Mouse (Mus musculus) ES-Bruce4 (cell line): ENCODE measurements around the gene Zc3h12d.

Experiments
- CTCF ChIP-seq: IDR thresholded peaks from one replicate; pipeline ENCODE4 v1.8.1; 2011; ENCODE audit warnings: low read depth, low read length
- EP300 ChIP-seq: IDR thresholded peaks from 2 replicates; pipeline ENCODE4 v1.6.1; 2011; ENCODE audit warnings: low read depth, low read length; ENCODE audit not compliant: insufficient read depth
- POLR2A ChIP-seq: IDR thresholded peaks from one replicate; pipeline ENCODE4 v1.8.1; 2011; ENCODE audit warnings: low read length; ENCODE audit not compliant: insufficient read depth

DNA sequence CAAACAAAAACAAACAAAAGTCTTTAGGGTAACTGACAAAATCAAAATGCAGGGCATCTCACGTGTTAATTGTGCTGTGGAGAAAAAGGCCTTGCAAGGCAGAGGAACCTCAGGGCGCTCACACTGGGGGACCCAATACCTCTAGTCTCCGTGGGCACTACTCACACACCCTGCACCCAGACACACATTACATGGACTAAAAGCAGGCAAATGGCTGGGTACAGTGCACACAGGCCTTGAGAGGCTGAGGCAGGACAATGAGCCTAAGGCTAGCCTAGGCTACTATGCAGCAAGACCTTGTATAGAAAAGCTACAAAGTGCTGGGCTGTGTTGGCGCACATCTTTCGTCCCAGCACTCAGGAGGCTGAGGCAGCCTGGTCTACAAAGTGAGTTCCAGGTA is 71.9 kb downstream of the Zc3h12d start:
- TF ChIP-seq CTCF = no peak
- no peak for TF ChIP-seq POLR2A
- TF ChIP-seq EP300 = no peak
